Mouse (Mus musculus) limb, embryonic 12.5 days (tissue): Measurements from ENCODE around the gene Yipf2. TPM values are rescaled to one million over a fixed set of nuclear protein-coding genes. Genes with fewer than 3 reads are reported as not detected.

Experiments
- microRNA counts: library from miRNA; unstranded; fragments of <30 nt; microRNA quantifications from one replicate; lab custom pipeline; 2017
- microRNA-seq: library from miRNA; unstranded; fragments of <30 nt; microRNA quantifications from one replicate; pipeline ENCODE4, GENCODE M21; 2017
- polyA plus RNA-seq: library from polyadenylated mRNA; unstranded; fragments of >200 nt; fragmentation: Nextera tagmentation; extraction: Ambion mirVana; gene quantifications from 2 replicates; pipeline ENCODE4 v1.2.1, GENCODE M21; 2016

Yipf2 gene
- polyA plus RNA-seq, 1 experiment from 2014 or later: 20.2 TPM

MicroRNAs within 50 kb of the gene (microRNA counts, 519-probe panel; counts per million panel counts)
- not detected for microRNA mmu-miR-1946b (lab: Ali Mortazavi, UCI)

Small RNAs within 50 kb of the gene (microRNA-seq; reads per million reads assigned to microRNA genes)
- gene Mir1946b: not detected

Other genes with a start within 250 kb of the Yipf2 start
- 312 and 313 TPM in 2 replicates for gene Ilf3, start 225.0 kb downstream of the Yipf2 start, polyA plus RNA-seq
- gene Qtrt1, start 181.0 kb downstream of the Yipf2 start, polyA plus RNA-seq: 46.4 and 48.4 TPM in 2 replicates
- 76.6 and 78.4 TPM in 2 replicates for gene Dnm2, start 167.9 kb downstream of the Yipf2 start, polyA plus RNA-seq
- gene Tmed1, start 82.6 kb downstream of the Yipf2 start, polyA plus RNA-seq: 108 and 117 TPM in 2 replicates
- gene AB124611, start 66.7 kb downstream of the Yipf2 start, polyA plus RNA-seq: 3.4 and 3.9 TPM in 2 replicates
- gene Carm1, start 45.9 kb downstream of the Yipf2 start, polyA plus RNA-seq: 72.3 and 82.4 TPM in 2 replicates
- gene Timm29, start 106 bp downstream of the Yipf2 start, polyA plus RNA-seq: 38.1 and 38.3 TPM in 2 replicates
- 120 and 125 TPM in 2 replicates for gene Smarca4, start 23.3 kb upstream of the Yipf2 start, polyA plus RNA-seq
- gene Ldlr, start 130.7 kb upstream of the Yipf2 start, polyA plus RNA-seq: 37.3 and 38.5 TPM in 2 replicates
- gene Spc24, start 167.5 kb upstream of the Yipf2 start, polyA plus RNA-seq: 152 and 161 TPM in 2 replicates
- gene Kank2, start 205.9 kb upstream of the Yipf2 start, polyA plus RNA-seq: 19.9 and 22.3 TPM in 2 replicates
- gene Angptl8, start 242.7 kb upstream of the Yipf2 start, polyA plus RNA-seq: 0.99 and 1.1 TPM in 2 replicates